Mouse (Mus musculus): Measurements from ENCODE around the gene Duox2. TPM values are rescaled to one million over a fixed set of nuclear protein-coding genes. Genes with fewer than 3 reads are reported as not detected.

Gene Duox2
- polyA plus RNA-seq, 1 experiment from 2014 or later, result not detected

DNA sequence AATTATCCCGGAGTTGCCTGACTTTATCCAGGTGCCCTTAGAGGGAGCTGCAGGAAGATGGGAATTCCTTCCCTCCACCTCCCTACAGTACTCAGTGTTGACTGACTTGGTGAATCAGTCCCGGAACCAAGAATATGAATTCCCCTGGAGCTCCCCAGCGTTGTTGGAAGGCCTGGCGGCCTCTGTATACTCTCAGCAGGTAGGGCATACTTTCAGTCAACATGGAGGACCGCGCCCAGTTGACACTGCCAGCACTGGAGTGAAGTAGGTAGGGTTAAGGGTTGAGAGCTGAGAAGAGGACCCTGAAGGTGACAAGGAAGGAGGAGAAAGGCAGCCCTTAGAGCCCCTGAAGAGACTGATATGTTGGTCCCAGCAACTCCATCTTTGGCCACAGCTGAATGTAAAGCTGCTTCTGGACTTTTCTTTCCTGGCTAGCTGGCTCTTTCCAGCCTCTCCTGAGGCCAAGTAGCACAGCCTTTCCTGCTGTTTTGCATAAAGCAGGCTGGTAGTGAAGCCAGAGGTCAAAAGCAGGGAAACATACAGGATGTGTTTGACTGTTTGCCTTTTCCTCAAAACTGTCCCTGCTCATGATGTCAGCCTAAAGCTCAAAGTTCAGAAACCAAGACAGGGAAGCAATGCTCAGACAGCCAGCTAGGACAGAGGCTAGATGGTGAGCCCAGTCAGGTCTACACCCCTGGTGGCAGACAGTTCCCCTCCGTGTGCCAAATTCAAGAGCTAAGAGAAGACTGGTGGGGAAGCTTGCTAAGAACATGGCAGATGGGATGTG lies 31.6 kb downstream of the Duox2 start:
- H3K4me2 ChIP-seq (ENCODE audit: low read depth, low read length, severe bottlenecking), result no peak overlapping the region
- no peak overlapping the region for H3K9ac ChIP-seq (ENCODE audit: low read length)
- no peaks in the 10 kb centered on the region for H3K9me3 ChIP-seq (ENCODE audit: control insufficient read depth, low read length)
- no peak for ATAC-seq (replicated peaks; ENCODE audit: low FRiP score)
- peaks cover 10% of the 10 kb centered on the region; the same call in 1 of the 2 replicates for H3K4me1 ChIP-seq (replicated peaks; ENCODE audit: control insufficient read depth, insufficient read depth, low read length)
- 93% methylated on average over 7 of the region's 7 CpGs for WGBS
- H3K27me3 ChIP-seq (ENCODE audit: control insufficient read depth, insufficient read depth, low read length), result no peaks in the 10 kb centered on the region
- H3K36me3 ChIP-seq (ENCODE audit: control insufficient read depth, insufficient read depth, low read length), result no peaks in the 10 kb centered on the region
- no peak for DNase-seq (ENCODE audit: low spot score)
- no peak overlapping the region for H3K4me3 ChIP-seq (ENCODE audit: low read depth, low read length)
- H3K27ac ChIP-seq (ENCODE audit: low read depth, low read length), result no peak overlapping the region

DNA sequence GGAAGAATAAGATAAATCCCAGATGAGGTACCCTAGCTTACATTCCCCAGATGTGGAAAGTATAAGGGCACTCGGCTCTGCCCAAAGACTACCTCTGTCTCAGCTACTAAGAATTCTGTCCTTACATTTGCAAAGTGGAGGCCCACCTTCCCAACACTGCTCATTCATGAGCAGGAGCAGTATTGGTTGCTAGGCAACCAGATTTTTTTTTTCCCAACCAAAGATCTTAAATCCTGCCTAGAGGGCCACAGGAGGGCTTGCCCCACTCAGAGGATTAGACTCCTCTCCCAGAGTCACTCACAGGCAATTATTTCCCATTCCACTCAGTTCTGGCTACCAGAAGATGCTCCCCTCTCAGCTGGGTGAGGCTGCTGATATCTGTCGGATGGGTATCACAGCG lies 33.6 kb downstream of the Duox2 start:
- Histone ChIP-seq H3K4me1 (replicated peaks; ENCODE audit: control insufficient read depth, insufficient read depth, low read length) (peaks cover 10% of the 10 kb centered on the region; the same call in 1 of the 2 replicates), H3K9me3 (ENCODE audit: control insufficient read depth, low read length) (no peaks in the 10 kb centered on the region), H3K27ac (ENCODE audit: low read depth, low read length) (no peak overlapping the region), H3K27me3 (ENCODE audit: control insufficient read depth, insufficient read depth, low read length) (no peaks in the 10 kb centered on the region), H3K36me3 (ENCODE audit: control insufficient read depth, insufficient read depth, low read length) (no peaks in the 10 kb centered on the region), H3K4me3 (ENCODE audit: low read depth, low read length) (no peak overlapping the region), H3K4me2 (ENCODE audit: low read depth, low read length, severe bottlenecking) (no peak overlapping the region; the same call in 1 of the 2 replicates), H3K9ac (ENCODE audit: low read length) (no peak overlapping the region)
- WGBS, result 41% methylated on average over 3 of the region's 3 CpGs
- peak; percentile 79 for ATAC-seq (replicated peaks; ENCODE audit: low FRiP score)
- DNase-seq (ENCODE audit: low spot score), result peak; percentile 57

DNA sequence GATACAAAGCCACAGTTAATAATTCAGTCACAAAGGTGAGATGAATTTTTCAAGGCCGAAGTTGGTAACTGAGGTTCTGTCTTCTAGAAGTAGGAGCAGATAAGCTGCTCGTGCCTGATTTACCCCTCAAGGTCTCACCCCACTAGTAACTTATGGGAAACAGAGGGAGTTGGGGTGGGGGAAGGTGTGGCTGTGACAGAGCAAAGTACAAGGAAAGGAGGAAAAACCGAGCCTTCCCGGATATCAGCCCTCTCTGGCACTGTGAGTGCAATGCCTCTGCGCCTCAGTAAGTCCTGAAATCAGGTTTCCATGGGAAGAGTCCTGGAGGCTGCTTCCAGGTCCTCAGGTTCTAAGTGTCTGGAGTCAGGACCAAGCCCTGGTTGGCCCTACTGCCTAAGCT lies 37.5 kb downstream of the Duox2 start:
- H3K4me3 ChIP-seq (ENCODE audit: low read depth, low read length), result no peak overlapping the region
- WGBS, result 83% methylated on average over 5 of the region's 5 CpGs
- H3K4me1 ChIP-seq (replicated peaks; ENCODE audit: control insufficient read depth, insufficient read depth, low read length), result peaks cover 10% of the 10 kb centered on the region; the same call in 1 of the 2 replicates
- ATAC-seq (replicated peaks; ENCODE audit: low FRiP score) (no peak), DNase-seq (ENCODE audit: low spot score) (no peak)
- H3K4me2 ChIP-seq (ENCODE audit: low read depth, low read length, severe bottlenecking), result no peak overlapping the region
- H3K9ac ChIP-seq (ENCODE audit: low read length), result no peak overlapping the region
- H3K27me3 ChIP-seq (ENCODE audit: control insufficient read depth, insufficient read depth, low read length), result no peaks in the 10 kb centered on the region
- no peaks in the 10 kb centered on the region for H3K9me3 ChIP-seq (ENCODE audit: control insufficient read depth, low read length)
- H3K27ac ChIP-seq (ENCODE audit: low read depth, low read length), result no peak overlapping the region
- no peaks in the 10 kb centered on the region for H3K36me3 ChIP-seq (ENCODE audit: control insufficient read depth, insufficient read depth, low read length)

DNA sequence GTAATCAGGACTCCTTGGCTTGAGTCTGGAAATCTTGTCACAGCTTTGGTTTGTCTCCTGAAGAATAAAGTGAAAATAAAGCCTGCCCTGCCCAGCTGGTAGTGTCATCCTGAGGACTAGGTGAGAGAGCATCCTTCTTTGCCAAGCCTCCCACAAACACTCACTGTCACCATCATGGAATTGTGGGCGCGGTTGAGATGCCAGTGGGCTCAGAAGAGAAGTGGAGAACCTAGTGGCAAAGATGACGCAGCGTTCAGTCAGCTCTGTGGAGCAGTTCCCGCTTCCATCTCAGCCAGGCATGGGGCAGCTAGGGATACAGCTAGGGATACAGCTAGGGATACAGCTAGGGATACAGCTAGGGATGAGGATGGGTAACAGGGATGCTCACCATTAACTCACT lies 42.3 kb downstream of the Duox2 start:
- ATAC-seq (replicated peaks; ENCODE audit: low FRiP score), result no peak
- no peak for DNase-seq (ENCODE audit: low spot score)
- no peaks in the 10 kb centered on the region for H3K4me1 ChIP-seq (replicated peaks; ENCODE audit: control insufficient read depth, insufficient read depth, low read length)
- no peaks in the 10 kb centered on the region for H3K27me3 ChIP-seq (ENCODE audit: control insufficient read depth, insufficient read depth, low read length)
- no peak overlapping the region for H3K4me3 ChIP-seq (ENCODE audit: low read depth, low read length)
- 92% methylated on average over 5 of the region's 5 CpGs for whole genome bisulfite sequencing
- no peak overlapping the region for H3K9ac ChIP-seq (ENCODE audit: low read length)
- H3K27ac ChIP-seq (ENCODE audit: low read depth, low read length), result no peak overlapping the region
- H3K9me3 ChIP-seq (ENCODE audit: control insufficient read depth, low read length), result no peaks in the 10 kb centered on the region
- no peak overlapping the region for H3K4me2 ChIP-seq (ENCODE audit: low read depth, low read length, severe bottlenecking)
- no peaks in the 10 kb centered on the region for H3K36me3 ChIP-seq (ENCODE audit: control insufficient read depth, insufficient read depth, low read length)

DNA sequence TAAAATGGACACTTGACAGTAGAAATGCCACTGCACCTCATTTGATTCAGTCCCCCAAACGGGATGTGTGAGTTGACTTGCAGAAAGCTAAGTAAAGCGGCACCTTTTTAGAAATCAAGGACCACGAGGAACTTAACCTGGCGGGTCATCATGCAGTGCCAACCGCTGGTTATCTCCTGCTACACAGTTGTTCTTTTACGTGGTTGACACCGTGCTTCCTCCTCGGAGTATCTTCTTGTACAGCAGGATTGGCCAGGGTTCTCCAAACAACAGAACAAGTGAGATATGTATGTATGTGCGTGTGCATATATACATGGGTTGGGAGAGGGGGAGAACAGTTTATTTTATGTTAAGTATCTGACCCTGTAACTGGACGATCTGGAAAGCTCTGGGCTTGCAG lies 50.5 kb downstream of the Duox2 start:
- H3K36me3 ChIP-seq (ENCODE audit: control insufficient read depth, insufficient read depth, low read length), result no peaks in the 10 kb centered on the region
- ATAC-seq (replicated peaks; ENCODE audit: low FRiP score) (no peak), DNase-seq (ENCODE audit: low spot score) (no peak)
- WGBS, result 91% methylated on average over 10 of the region's 10 CpGs
- H3K27me3 ChIP-seq (ENCODE audit: control insufficient read depth, insufficient read depth, low read length), result no peaks in the 10 kb centered on the region
- no peak overlapping the region for H3K4me2 ChIP-seq (ENCODE audit: low read depth, low read length, severe bottlenecking)
- no peaks in the 10 kb centered on the region for H3K9me3 ChIP-seq (ENCODE audit: control insufficient read depth, low read length)
- no peak overlapping the region for H3K4me3 ChIP-seq (ENCODE audit: low read depth, low read length)
- no peaks in the 10 kb centered on the region for H3K4me1 ChIP-seq (replicated peaks; ENCODE audit: control insufficient read depth, insufficient read depth, low read length)
- H3K9ac ChIP-seq (ENCODE audit: low read length), result no peak overlapping the region
- no peak overlapping the region for H3K27ac ChIP-seq (ENCODE audit: low read depth, low read length)

DNA sequence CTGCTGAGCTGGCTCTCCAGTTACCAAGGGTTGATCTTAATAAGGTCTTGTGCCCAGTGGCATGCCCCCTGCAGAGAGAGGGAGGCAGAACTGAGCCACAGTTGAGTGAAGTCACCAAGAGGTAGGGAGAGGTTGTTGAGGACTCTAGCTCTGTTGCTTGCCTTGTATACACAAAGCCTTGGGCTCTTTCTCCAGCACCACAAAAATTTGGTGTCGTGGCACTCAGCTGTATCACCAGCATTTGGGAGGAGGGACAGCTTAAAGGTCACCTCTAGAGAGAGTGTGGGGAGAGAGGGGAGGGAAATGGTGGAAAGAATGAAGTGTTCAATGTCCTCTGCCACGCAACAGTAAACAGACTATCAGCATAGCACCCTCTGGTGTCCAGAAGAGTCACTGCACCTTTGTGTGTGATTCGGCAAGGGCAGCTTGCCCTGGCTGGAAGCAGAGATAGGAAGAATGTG lies 54.5 kb downstream of the Duox2 start:
- no peaks in the 10 kb centered on the region for H3K36me3 ChIP-seq (ENCODE audit: control insufficient read depth, insufficient read depth, low read length)
- H3K4me2 ChIP-seq (ENCODE audit: low read depth, low read length, severe bottlenecking), result no peak overlapping the region
- H3K4me3 ChIP-seq (ENCODE audit: low read depth, low read length), result no peak overlapping the region
- DNase-seq (ENCODE audit: low spot score), result peak; percentile 75
- H3K9ac ChIP-seq (ENCODE audit: low read length), result no peak overlapping the region
- peak; percentile 69 for ATAC-seq (replicated peaks; ENCODE audit: low FRiP score)
- no peaks in the 10 kb centered on the region for H3K9me3 ChIP-seq (ENCODE audit: control insufficient read depth, low read length)
- no peaks in the 10 kb centered on the region for H3K4me1 ChIP-seq (replicated peaks; ENCODE audit: control insufficient read depth, insufficient read depth, low read length)
- WGBS, result 7% methylated on average over 3 of the region's 3 CpGs
- H3K27ac ChIP-seq (ENCODE audit: low read depth, low read length), result no peak overlapping the region
- no peaks in the 10 kb centered on the region for H3K27me3 ChIP-seq (ENCODE audit: control insufficient read depth, insufficient read depth, low read length)

DNA sequence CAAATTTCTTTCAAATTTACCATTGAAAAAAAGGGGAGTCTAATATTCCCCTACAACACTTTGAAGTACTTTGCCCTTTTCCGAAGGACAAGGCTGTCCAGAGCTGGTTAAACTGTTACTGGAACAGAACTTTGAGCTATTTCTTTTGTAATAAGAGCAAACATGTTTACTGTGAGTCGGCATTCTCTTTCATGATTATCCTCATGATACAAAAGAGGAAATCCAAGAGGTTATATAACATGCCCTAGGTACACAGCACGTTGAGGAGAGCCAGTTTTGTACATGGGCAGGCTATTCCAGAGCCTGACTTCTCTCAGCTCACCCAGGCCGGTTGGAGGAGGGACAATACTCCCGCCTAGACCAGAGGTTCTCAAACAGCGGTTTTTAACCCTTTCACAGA lies 56.3 kb downstream of the Duox2 start:
- Histone ChIP-seq H3K9ac (ENCODE audit: low read length) (no peak overlapping the region), H3K27ac (ENCODE audit: low read depth, low read length) (no peak overlapping the region), H3K36me3 (ENCODE audit: control insufficient read depth, insufficient read depth, low read length) (no peaks in the 10 kb centered on the region), H3K4me3 (ENCODE audit: low read depth, low read length) (no peak overlapping the region), H3K9me3 (ENCODE audit: control insufficient read depth, low read length) (no peaks in the 10 kb centered on the region), H3K27me3 (ENCODE audit: control insufficient read depth, insufficient read depth, low read length) (no peaks in the 10 kb centered on the region), H3K4me1 (replicated peaks; ENCODE audit: control insufficient read depth, insufficient read depth, low read length) (no peaks in the 10 kb centered on the region), H3K4me2 (ENCODE audit: low read depth, low read length, severe bottlenecking) (no peak overlapping the region)
- 76% methylated on average over 6 of the region's 6 CpGs for WGBS
- ATAC-seq (replicated peaks; ENCODE audit: low FRiP score) (no peak), DNase-seq (ENCODE audit: low spot score) (no peak)

DNA sequence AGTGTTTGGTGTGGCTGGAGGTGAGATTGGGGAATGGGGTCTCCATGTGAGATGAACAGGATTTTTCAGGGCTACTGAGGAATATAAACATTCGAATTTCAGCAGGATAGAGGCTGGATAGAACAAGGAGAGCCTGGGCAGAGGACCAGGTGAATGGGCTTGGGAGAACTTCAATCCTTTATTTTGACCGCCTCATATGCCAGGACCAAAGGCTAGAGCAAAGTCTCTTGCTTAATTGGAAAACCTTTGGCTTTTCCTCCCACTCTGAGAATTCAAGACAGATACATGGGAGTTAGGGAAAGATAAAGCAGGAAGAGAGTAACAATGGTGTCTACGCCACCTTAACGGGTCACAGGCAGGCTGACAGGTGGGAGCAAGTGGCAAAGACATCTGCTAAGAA lies 57.0 kb downstream of the Duox2 start:
- no peak for ATAC-seq (replicated peaks; ENCODE audit: low FRiP score)
- Histone ChIP-seq H3K9ac (ENCODE audit: low read length) (no peak overlapping the region), H3K9me3 (ENCODE audit: control insufficient read depth, low read length) (no peaks in the 10 kb centered on the region), H3K4me2 (ENCODE audit: low read depth, low read length, severe bottlenecking) (no peak overlapping the region), H3K4me1 (replicated peaks; ENCODE audit: control insufficient read depth, insufficient read depth, low read length) (no peaks in the 10 kb centered on the region), H3K36me3 (ENCODE audit: control insufficient read depth, insufficient read depth, low read length) (no peaks in the 10 kb centered on the region), H3K27ac (ENCODE audit: low read depth, low read length) (no peak overlapping the region), H3K4me3 (ENCODE audit: low read depth, low read length) (no peak overlapping the region), H3K27me3 (ENCODE audit: control insufficient read depth, insufficient read depth, low read length) (no peaks in the 10 kb centered on the region)
- 87% methylated on average over 4 of the region's 4 CpGs for WGBS
- no peak for DNase-seq (ENCODE audit: low spot score)

DNA sequence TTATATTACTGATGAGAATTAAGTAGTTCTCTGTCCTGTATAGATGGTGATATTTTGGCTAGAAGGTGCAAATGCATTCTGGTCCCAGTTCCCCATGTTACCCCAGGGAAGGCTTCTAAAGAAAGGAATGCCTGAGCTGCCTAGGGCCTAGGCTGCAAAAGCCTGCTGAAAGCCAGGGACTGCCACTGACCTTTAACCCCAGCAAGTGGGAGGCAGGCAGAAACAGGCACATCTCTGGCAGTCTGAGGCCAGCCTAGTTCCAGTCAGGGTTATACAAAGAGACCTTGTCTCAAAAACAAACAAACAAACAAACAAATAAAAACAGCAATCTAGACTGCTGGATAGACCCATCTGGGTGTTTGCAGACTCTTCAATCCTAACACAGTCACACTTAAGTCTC lies 57.5 kb downstream of the Duox2 start:
- H3K9me3 ChIP-seq (ENCODE audit: control insufficient read depth, low read length), result no peaks in the 10 kb centered on the region
- no peak for ATAC-seq (replicated peaks; ENCODE audit: low FRiP score)

More for the DNA sequence above, 57.5 kb downstream of the Duox2 start:
- no peaks in the 10 kb centered on the region for H3K4me1 ChIP-seq (replicated peaks; ENCODE audit: control insufficient read depth, insufficient read depth, low read length)
- no peaks in the 10 kb centered on the region for H3K36me3 ChIP-seq (ENCODE audit: control insufficient read depth, insufficient read depth, low read length)
- H3K27me3 ChIP-seq (ENCODE audit: control insufficient read depth, insufficient read depth, low read length), result no peaks in the 10 kb centered on the region
- no peak overlapping the region for H3K4me2 ChIP-seq (ENCODE audit: low read depth, low read length, severe bottlenecking)
- H3K9ac ChIP-seq (ENCODE audit: low read length), result no peak overlapping the region
- no peak overlapping the region for H3K27ac ChIP-seq (ENCODE audit: low read depth, low read length)
- no peak overlapping the region for H3K4me3 ChIP-seq (ENCODE audit: low read depth, low read length)
- DNase-seq (ENCODE audit: low spot score), result no peak

Measured in forebrain, embryonic 11.5 days (tissue).